Mouse (Mus musculus): ENCODE results near the gene Gm45844. TPM values are rescaled to one million over a fixed set of nuclear protein-coding genes. Genes with fewer than 3 reads are reported as not detected.
"Not testable (repeated sequence)": the region's sequence is repeated elsewhere in the genome, so short reads cannot be mapped to it uniquely, and the experiment has no call there.

Gm45844 gene
- polyA plus RNA-seq (2015; fragmentation: Nextera tagmentation; extraction: Ambion mirVana) = 0.84 and 2.1 TPM in 2 replicates

GRCm38 (mm10) chr7:7277966-7278567 lies at the start of gene Gm45844:
Gene Gm45844, minus strand, starts transcription at chr7:7278289.
- WGBS = 40% methylated on average over 45 of the region's 45 CpGs
- Histone ChIP-seq H3K4me2 (peak within 1 kb of the TSS; percentile 43), H3K27ac (replicated peaks) (peak within 1 kb of the TSS; percentile 1), H3K4me3 (peak within 1 kb of the TSS; percentile 41), H3K36me3 (peaks cover 10% of the 10 kb centered on the region), H3K9ac (peak within 1 kb of the TSS; percentile 24)
- not testable (repeated sequence) for H3K27me3 ChIP-seq (replicated peaks); H3K4me1 ChIP-seq; H3K9me3 ChIP-seq
- peak; percentile 99 for ATAC-seq (ENCODE audit: extremely low read depth, insufficient number of reproducible peaks, low FRiP score, low TSS enrichment)

- Histone ChIP-seq H3K36me3 (peaks cover 57% of the 10 kb centered on the region), H3K4me3 (no peak overlapping the region), H3K27me3 (replicated peaks) (no peaks in the 10 kb centered on the region), H3K9ac (no peak overlapping the region), H3K4me1 (peaks cover 8% of the 10 kb centered on the region; the same call in 1 of the 2 replicates), H3K9me3 (no peaks in the 10 kb centered on the region), H3K4me2 (no peak overlapping the region), H3K27ac (replicated peaks) (no peak overlapping the region)
- no peak for ATAC-seq (ENCODE audit: extremely low read depth, insufficient number of reproducible peaks, low FRiP score, low TSS enrichment)
- WGBS = 78% methylated on average over 16 of the region's 16 CpGs
Observed at GRCm38 (mm10) chr7:7295595-7295994, 17.5 kb upstream of the Gm45844 start.

- Histone ChIP-seq H3K9me3 (peaks cover 3% of the 10 kb centered on the region; the same call in 1 of the 2 replicates), H3K4me2 (no peak overlapping the region), H3K36me3 (peaks cover 35% of the 10 kb centered on the region), H3K27me3 (replicated peaks) (no peaks in the 10 kb centered on the region), H3K27ac (replicated peaks) (no peak overlapping the region), H3K4me1 (no peaks in the 10 kb centered on the region), H3K9ac (no peak overlapping the region), H3K4me3 (no peak overlapping the region)
- WGBS = 53% methylated on average over 1 of the region's 1 CpGs
- no peak for ATAC-seq (ENCODE audit: extremely low read depth, insufficient number of reproducible peaks, low FRiP score, low TSS enrichment)
Observed at GRCm38 (mm10) chr7:7281383-7281782, 3.3 kb upstream of the Gm45844 start.

GRCm38 (mm10) chr7:7277556-7277955 lies 533 bp downstream of the Gm45844 start:
- 59% methylated on average over 24 of the region's 24 CpGs for WGBS
- peak overlapping the region; percentile 43 for H3K4me2 ChIP-seq
- H3K4me3 ChIP-seq = peak overlapping the region; percentile 41
- H3K36me3 ChIP-seq; H3K9me3 ChIP-seq; H3K27me3 ChIP-seq (replicated peaks); H3K4me1 ChIP-seq: not testable (repeated sequence)
- peak overlapping the region; percentile 1 for H3K27ac ChIP-seq (replicated peaks)
- peak overlapping the region; percentile 24 for H3K9ac ChIP-seq
- peak; percentile 29; the same call in 1 of the 2 replicates for ATAC-seq (ENCODE audit: extremely low read depth, insufficient number of reproducible peaks, low FRiP score, low TSS enrichment)

GRCm38 (mm10) chr7:7247228-7247627 lies 30.9 kb downstream of the Gm45844 start, which contains the start of gene Vmn2r29:
Gene Vmn2r29, minus strand, starts transcription at chr7:7247328.
- not testable (repeated sequence) for ATAC-seq (ENCODE audit: extremely low read depth, insufficient number of reproducible peaks, low FRiP score, low TSS enrichment); H3K4me3 ChIP-seq; H3K4me1 ChIP-seq; H3K9ac ChIP-seq; H3K9me3 ChIP-seq; H3K36me3 ChIP-seq; H3K27me3 ChIP-seq (replicated peaks); H3K27ac ChIP-seq (replicated peaks); H3K4me2 ChIP-seq
- no CpG with 5 or more reads among the region's 1 CpGs for WGBS

GRCm38 (mm10) chr7:7209313-7210151 lies 68.6 kb downstream of the Gm45844 start, which contains the start of gene Zfp772:
Gene Zfp772, minus strand, starts transcription at chr7:7209998.
- WGBS = under 1% methylated on average over 24 of the region's 24 CpGs
- Histone ChIP-seq H3K36me3 (peaks cover 16% of the 10 kb centered on the region), H3K4me3 (peak within 1 kb of the TSS; percentile 62), H3K9ac (peak within 1 kb of the TSS; percentile 80), H3K4me2 (peak within 1 kb of the TSS; percentile 73)
- H3K27me3 ChIP-seq (replicated peaks); ATAC-seq (ENCODE audit: extremely low read depth, insufficient number of reproducible peaks, low FRiP score, low TSS enrichment); H3K9me3 ChIP-seq; H3K27ac ChIP-seq (replicated peaks); H3K4me1 ChIP-seq: not testable (repeated sequence)

- Histone ChIP-seq H3K9me3 (no peaks in the 10 kb centered on the region), H3K4me1 (peaks cover 5% of the 10 kb centered on the region; the same call in 1 of the 2 replicates), H3K36me3 (peaks cover 7% of the 10 kb centered on the region), H3K27ac (replicated peaks) (no peak overlapping the region), H3K4me3 (peak overlapping the region; percentile 68), H3K27me3 (replicated peaks) (no peaks in the 10 kb centered on the region), H3K4me2 (peak overlapping the region; percentile 66), H3K9ac (peak overlapping the region; percentile 62)
- peak; percentile 73 for ATAC-seq (ENCODE audit: extremely low read depth, insufficient number of reproducible peaks, low FRiP score, low TSS enrichment)
- WGBS = 9% methylated on average over 18 of the region's 18 CpGs
Observed at GRCm38 (mm10) chr7:7188191-7188942, 89.7 kb downstream of the Gm45844 start.

- H3K9ac ChIP-seq = peak overlapping the region; percentile 62; the same call in 1 of the 2 replicates
- ATAC-seq (ENCODE audit: extremely low read depth, insufficient number of reproducible peaks, low FRiP score, low TSS enrichment) = no peak
- 33% methylated on average over 13 of the region's 13 CpGs for WGBS
Observed at GRCm38 (mm10) chr7:7187417-7188190, 90.5 kb downstream of the Gm45844 start.

GRCm38 (mm10) chr7:7185897-7186296 lies 92.2 kb downstream of the Gm45844 start:
- no peak overlapping the region for H3K27ac ChIP-seq (replicated peaks)

More at GRCm38 (mm10) chr7:7187417-7188190, 90.5 kb downstream of the Gm45844 start:
- no peaks in the 10 kb centered on the region for H3K27me3 ChIP-seq (replicated peaks)
- H3K27ac ChIP-seq (replicated peaks) = no peak overlapping the region
- peaks cover 5% of the 10 kb centered on the region; the same call in 1 of the 2 replicates for H3K4me1 ChIP-seq
- peaks cover 13% of the 10 kb centered on the region for H3K36me3 ChIP-seq
- no peaks in the 10 kb centered on the region for H3K9me3 ChIP-seq
- peak overlapping the region; percentile 66 for H3K4me2 ChIP-seq
- peak overlapping the region; percentile 68 for H3K4me3 ChIP-seq

More at GRCm38 (mm10) chr7:7185897-7186296, 92.2 kb downstream of the Gm45844 start:
- Histone ChIP-seq H3K9ac (no peak overlapping the region), H3K27me3 (replicated peaks) (no peaks in the 10 kb centered on the region), H3K4me2 (no peak overlapping the region), H3K36me3 (peaks cover 30% of the 10 kb centered on the region), H3K9me3 (no peaks in the 10 kb centered on the region), H3K4me3 (no peak overlapping the region), H3K4me1 (peaks cover 5% of the 10 kb centered on the region; the same call in 1 of the 2 replicates)
- 86% methylated on average over 1 of the region's 1 CpGs for WGBS
- ATAC-seq (ENCODE audit: extremely low read depth, insufficient number of reproducible peaks, low FRiP score, low TSS enrichment) = no peak
